Mouse (Mus musculus) heart, embryonic 11.5 days (tissue): Measurements from ENCODE around the gene Sycp2l. TPM values are rescaled to one million over a fixed set of nuclear protein-coding genes. Genes with fewer than 3 reads are reported as not detected.

Source experiments
- ATAC-seq: fragments of 200-750 bp; cut with Nextera tagmentation; replicated peaks from 2 replicates; pipeline ENCODE4 v1.8.0; 2017; ENCODE audit warnings: moderate library complexity; ENCODE audit not compliant: insufficient number of reproducible peaks, low FRiP score, low TSS enrichment
- H3K27ac ChIP-seq: fragments of 300-500 bp; sonication (generic); 2 replicates; pipeline ENCODE4 v1.5.1; 2014; ENCODE audit warnings: mild to moderate bottlenecking, low read depth, low read length
- H3K27me3 ChIP-seq: fragments of 300-500 bp; sonication (generic); 2 replicates; pipeline ENCODE4 v1.6.1; 2014; ENCODE audit warnings: mild to moderate bottlenecking, low read length, mixed read lengths; ENCODE audit not compliant: control insufficient read depth, insufficient read depth
- H3K36me3 ChIP-seq: fragments of 300-500 bp; sonication (generic); 2 replicates; pipeline ENCODE4 v1.6.1; 2014; ENCODE audit warnings: mild to moderate bottlenecking, low read length, moderate library complexity, mixed read lengths; ENCODE audit not compliant: control insufficient read depth, insufficient read depth
- H3K4me1 ChIP-seq: fragments of 300-500 bp; sonication (generic); 2 replicates; pipeline ENCODE4 v1.6.1; 2014; ENCODE audit warnings: low read length; ENCODE audit not compliant: control insufficient read depth, insufficient read depth
- H3K4me2 ChIP-seq: fragments of 300-500 bp; sonication (generic); 2 replicates; pipeline ENCODE4 v1.6.1; 2014; ENCODE audit warnings: mild to moderate bottlenecking, moderate library complexity
- H3K4me3 ChIP-seq: fragments of 300-500 bp; sonication (generic); 2 replicates; pipeline ENCODE4 v1.5.1; 2014; ENCODE audit warnings: low read depth, low read length
- H3K9ac ChIP-seq: fragments of 300-500 bp; sonication (generic); 2 replicates; pipeline ENCODE4 v1.6.1; 2014; ENCODE audit warnings: mild to moderate bottlenecking, low read depth, low read length, moderate library complexity
- H3K9me3 ChIP-seq: fragments of 300-500 bp; sonication (generic); replicated peaks from 2 replicates; pipeline ENCODE4 v1.6.1; 2016; ENCODE audit warnings: low read length; ENCODE audit not compliant: control insufficient read depth
- WGBS: fragments of 180-500 bp; shearing (Covaris S2); extraction: QIAGEN DNeasy Blood & Tissue Kit; methylation state at CpG from one replicate; pipeline ENCODE4 v1.1.7; 2014; ENCODE audit not compliant: insufficient replicate concordance; 5-methylcytosine and 5-hydroxymethylcytosine counted together
- polyA plus RNA-seq: library from polyadenylated mRNA; unstranded; fragments of >200 nt; fragmentation: Nextera tagmentation; extraction: Ambion mirVana; gene quantifications from 2 replicates; pipeline ENCODE4 v1.2.1, GENCODE M21; 2014

The Sycp2l gene
- polyA plus RNA-seq, 1 experiment from 2014 or later, result not detected

GRCm38 (mm10) chr13:41103841-41104525, 10.1 kb upstream of the Sycp2l start:
- Histone ChIP-seq H3K9ac (no peak overlapping the region), H3K4me2 (no peak overlapping the region), H3K4me1 (no peaks in the 10 kb centered on the region), H3K4me3 (no peak overlapping the region), H3K27me3 (no peaks in the 10 kb centered on the region; the same call in 1 of the 2 replicates), H3K36me3 (no peaks in the 10 kb centered on the region), H3K27ac (peak overlapping the region; percentile 13), H3K9me3 (no peaks in the 10 kb centered on the region)
- peak; percentile 78 for ATAC-seq
- WGBS, result 70% methylated on average over 12 of the region's 12 CpGs

GRCm38 (mm10) chr13:41105541-41105940, 8.6 kb upstream of the Sycp2l start:
- Histone ChIP-seq H3K9me3 (no peaks in the 10 kb centered on the region), H3K27me3 (no peaks in the 10 kb centered on the region; the same call in 1 of the 2 replicates), H3K4me1 (no peaks in the 10 kb centered on the region), H3K27ac (no peak overlapping the region), H3K4me2 (no peak overlapping the region), H3K36me3 (no peaks in the 10 kb centered on the region), H3K9ac (no peak overlapping the region), H3K4me3 (no peak overlapping the region)
- WGBS, result 88% methylated on average over 13 of the region's 13 CpGs
- ATAC-seq, result no peak

GRCm38 (mm10) chr13:41110935-41111334, 3.2 kb upstream of the Sycp2l start, which contains the start of gene Gcm2:
TSS of gene Gcm2 (minus strand) at chr13:41111035.
- no peaks in the 10 kb centered on the region for H3K9me3 ChIP-seq
- H3K9ac ChIP-seq, result no peak within 1 kb of the TSS
- 60% methylated on average over 3 of the region's 3 CpGs for WGBS
- no peak for ATAC-seq
- H3K4me2 ChIP-seq, result no peak within 1 kb of the TSS
- no peaks in the 10 kb centered on the region for H3K36me3 ChIP-seq
- no peak within 1 kb of the TSS for H3K27ac ChIP-seq
- H3K4me3 ChIP-seq, result no peak within 1 kb of the TSS
- H3K27me3 ChIP-seq, result peaks cover 10% of the 10 kb centered on the region; the same call in 1 of the 2 replicates
- no peaks in the 10 kb centered on the region for H3K4me1 ChIP-seq

GRCm38 (mm10) chr13:41119152-41119945, 5.2 kb downstream of the Sycp2l start:
- 38% methylated on average over 9 of the region's 9 CpGs for WGBS
- Histone ChIP-seq H3K27me3 (no peaks in the 10 kb centered on the region), H3K9ac (no peak overlapping the region), H3K27ac (no peak overlapping the region), H3K4me2 (no peak overlapping the region), H3K9me3 (no peaks in the 10 kb centered on the region), H3K4me3 (no peak overlapping the region), H3K4me1 (no peaks in the 10 kb centered on the region), H3K36me3 (no peaks in the 10 kb centered on the region)
- ATAC-seq, result no peak

- H3K4me3 ChIP-seq, result no peak overlapping the region
- H3K27ac ChIP-seq, result no peak overlapping the region
- no peak overlapping the region for H3K4me2 ChIP-seq
- no peaks in the 10 kb centered on the region for H3K4me1 ChIP-seq
- no peaks in the 10 kb centered on the region for H3K9me3 ChIP-seq
- ATAC-seq, result no peak
- H3K36me3 ChIP-seq, result no peaks in the 10 kb centered on the region
- H3K27me3 ChIP-seq, result no peaks in the 10 kb centered on the region
- H3K9ac ChIP-seq, result no peak overlapping the region
- 85% methylated on average over 6 of the region's 6 CpGs for WGBS
Measured at GRCm38 (mm10) chr13:41123666-41124225, 9.6 kb downstream of the Sycp2l start.

- Histone ChIP-seq H3K4me2 (no peak overlapping the region), H3K4me1 (no peaks in the 10 kb centered on the region), H3K9ac (no peak overlapping the region), H3K36me3 (no peaks in the 10 kb centered on the region), H3K4me3 (no peak overlapping the region), H3K27me3 (no peaks in the 10 kb centered on the region), H3K9me3 (no peaks in the 10 kb centered on the region), H3K27ac (no peak overlapping the region)
- 85% methylated on average over 8 of the region's 8 CpGs for WGBS
- ATAC-seq, result no peak
Measured at GRCm38 (mm10) chr13:41128326-41128725, 14.2 kb downstream of the Sycp2l start.

GRCm38 (mm10) chr13:41129061-41129460, 15.0 kb downstream of the Sycp2l start:
- H3K9ac ChIP-seq, result no peak overlapping the region
- no peak overlapping the region for H3K4me2 ChIP-seq
- 85% methylated on average over 8 of the region's 8 CpGs for WGBS
- H3K36me3 ChIP-seq, result no peaks in the 10 kb centered on the region
- H3K4me1 ChIP-seq, result no peaks in the 10 kb centered on the region
- no peaks in the 10 kb centered on the region for H3K9me3 ChIP-seq
- no peaks in the 10 kb centered on the region for H3K27me3 ChIP-seq
- H3K27ac ChIP-seq, result no peak overlapping the region
- ATAC-seq, result no peak
- H3K4me3 ChIP-seq, result no peak overlapping the region

GRCm38 (mm10) chr13:41134901-41135300, 20.8 kb downstream of the Sycp2l start:
- no peak overlapping the region for H3K27ac ChIP-seq
- 10% methylated on average over 6 of the region's 6 CpGs for WGBS

More at GRCm38 (mm10) chr13:41134901-41135300, 20.8 kb downstream of the Sycp2l start:
- Histone ChIP-seq H3K4me1 (no peaks in the 10 kb centered on the region), H3K4me3 (no peak overlapping the region), H3K4me2 (no peak overlapping the region), H3K9ac (no peak overlapping the region), H3K9me3 (no peaks in the 10 kb centered on the region), H3K27me3 (no peaks in the 10 kb centered on the region), H3K36me3 (no peaks in the 10 kb centered on the region)
- no peak for ATAC-seq
